Mouse (Mus musculus): ENCODE measurements around the gene Galnt17.

DNA sequence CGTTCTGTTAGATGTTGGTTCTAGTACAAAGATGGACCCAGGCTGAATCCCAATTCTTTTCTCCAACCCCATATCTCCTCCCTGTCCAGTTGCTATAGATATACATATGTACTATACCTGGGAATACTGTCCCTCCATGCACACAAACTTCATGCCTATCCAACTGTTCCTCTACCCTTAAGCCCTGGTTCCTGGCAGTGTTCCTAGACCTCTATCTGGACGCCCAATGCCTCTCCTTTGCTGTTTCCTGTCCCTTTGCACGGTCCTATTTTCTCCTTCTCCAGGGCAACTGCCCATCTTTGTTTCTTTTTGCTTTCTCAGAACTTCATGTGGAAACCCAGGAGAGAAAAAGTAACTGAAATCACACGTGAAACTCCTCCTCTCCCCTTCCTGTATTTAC, 188.4 kb downstream of the Galnt17 start:
- no peak for TF ChIP-seq EP300 (optimal IDR thresholded peaks at IDR 0.05)
- no peak for TF ChIP-seq CTCF (IDR thresholded peaks at IDR 0.05; ENCODE audit: low read depth)

Data from stomach, postnatal 0 days (tissue).